Mouse (Mus musculus) small intestine, adult 2 months (tissue): ENCODE data around the gene Jph4. TPM values are rescaled to one million over a fixed set of nuclear protein-coding genes. Genes with fewer than 3 reads are reported as not detected.

Source experiments
- H3K27ac ChIP-seq: fragments of 200-500 bp; 2 replicates; pipeline ENCODE4 v1.5.1; 2012; ENCODE audit warnings: low read depth, low read length, control low read depth, inconsistent platforms; ENCODE audit not compliant: insufficient read depth
- H3K27me3 ChIP-seq: fragments of 200-500 bp; 2 replicates; pipeline ENCODE4 v1.6.1; 2012; ENCODE audit warnings: mild to moderate bottlenecking, moderate library complexity, low read length, inconsistent platforms; ENCODE audit not compliant: control insufficient read depth, insufficient read depth
- H3K36me3 ChIP-seq: fragments of 200-500 bp; 2 replicates; pipeline ENCODE4 v1.6.1; 2012; ENCODE audit warnings: mild to moderate bottlenecking, low read length, control low read depth, inconsistent platforms; ENCODE audit not compliant: control insufficient read depth, insufficient read depth
- H3K4me1 ChIP-seq: fragments of 200-500 bp; 2 replicates; pipeline ENCODE4 v1.6.1; 2012; ENCODE audit warnings: low read length, inconsistent platforms, mixed read lengths; ENCODE audit not compliant: control insufficient read depth, insufficient read depth, insufficient read length
- H3K4me3 ChIP-seq: fragments of 200-500 bp; 2 replicates; pipeline ENCODE4 v1.5.1; 2012; ENCODE audit warnings: low read depth, mild to moderate bottlenecking, control low read depth, inconsistent platforms, low read length, moderate library complexity
- CTCF ChIP-seq: fragments of 200-500 bp; IDR thresholded peaks from 2 replicates; pipeline ENCODE4 v1.5.1; 2012; ENCODE audit warnings: low read depth, mild to moderate bottlenecking, control low read depth, inconsistent platforms, low read length, moderate library complexity, mixed read lengths; ENCODE audit not compliant: insufficient replicate concordance, insufficient read length; ENCODE audit errors: extremely low read depth
- POLR2A ChIP-seq: fragments of 200-500 bp; IDR thresholded peaks from 2 replicates; pipeline ENCODE4 v1.6.1; 2012; ENCODE audit warnings: low read depth, mild to moderate bottlenecking, control low read depth, inconsistent platforms, low read length, moderate library complexity
- WGBS: fragments of 180-500 bp; shearing (Covaris S2); methylation state at CpG from one replicate; pipeline ENCODE4 v1.1.7; 2018; 5-methylcytosine and 5-hydroxymethylcytosine counted together
- polyA plus RNA-seq: library from polyadenylated mRNA; depleted of rRNA; stranded (reverse); fragments of >200 nt; gene quantifications from 2 replicates; pipeline ENCODE4 v1.2.3, GENCODE M21; 2012; rRNA removed

Jph4 gene
- 0.65 and 0.72 TPM in 2 replicates for polyA plus RNA-seq

GRCm38 (mm10) chr14:55116425-55117200 lies at the start of gene Jph4:
TSS of gene Jph4 (minus strand) at chr14:55116935.
- TF ChIP-seq CTCF (no peak), POLR2A (no peak)
- Histone ChIP-seq H3K27me3 (peaks cover 14% of the 10 kb centered on the region), H3K27ac (no peak within 1 kb of the TSS), H3K36me3 (no peaks in the 10 kb centered on the region), H3K4me3 (peak within 1 kb of the TSS; percentile 26; the same call in 1 of the 2 replicates), H3K4me1 (peaks cover 12% of the 10 kb centered on the region)
- WGBS = 33% methylated on average over 21 of the region's 21 CpGs

GRCm38 (mm10) chr14:55164172-55164806 lies 47.6 kb upstream of the Jph4 start:
- H3K36me3 ChIP-seq = no peaks in the 10 kb centered on the region
- H3K27ac ChIP-seq = peak overlapping the region; percentile 99
- H3K4me1 ChIP-seq = peaks cover 20% of the 10 kb centered on the region
- no peaks in the 10 kb centered on the region for H3K27me3 ChIP-seq
- no peak overlapping the region for H3K4me3 ChIP-seq
- 36% methylated on average over 5 of the region's 5 CpGs for WGBS
- no peak for TF ChIP-seq POLR2A
- no peak for TF ChIP-seq CTCF

GRCm38 (mm10) chr14:55162168-55162567 lies 45.4 kb upstream of the Jph4 start:
- Histone ChIP-seq H3K27me3 (no peaks in the 10 kb centered on the region), H3K36me3 (no peaks in the 10 kb centered on the region), H3K27ac (peak overlapping the region; percentile 99), H3K4me3 (no peak overlapping the region), H3K4me1 (peaks cover 19% of the 10 kb centered on the region)
- WGBS = 29% methylated on average over 4 of the region's 4 CpGs
- TF ChIP-seq POLR2A (no peak), CTCF (no peak)

DNA sequence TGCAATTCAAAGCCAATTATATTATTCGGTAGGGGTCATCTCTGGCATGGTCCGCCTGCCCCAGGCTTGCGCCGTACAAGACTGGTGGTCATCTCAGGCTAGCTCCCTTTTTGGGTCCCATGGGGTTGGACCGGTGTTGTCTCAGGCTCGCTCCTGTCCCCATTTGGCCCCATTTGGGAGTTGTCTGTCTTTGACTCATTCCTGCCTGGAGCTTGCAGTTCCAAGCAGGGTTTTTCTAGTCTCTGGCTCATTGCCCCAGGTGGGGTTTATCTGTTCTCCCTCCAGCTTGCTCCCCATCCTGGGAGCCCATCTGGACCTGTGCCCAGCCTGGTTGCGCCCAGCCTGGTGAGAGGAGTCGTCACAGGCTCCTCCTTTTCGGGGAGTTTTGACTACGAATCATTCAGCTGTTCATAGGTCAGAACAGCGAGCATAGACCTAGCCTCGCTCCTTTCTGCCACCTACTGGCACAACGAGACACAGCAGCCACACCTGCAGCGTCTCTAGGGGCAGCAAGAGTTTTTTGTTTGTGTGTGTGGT lies 44.4 kb upstream of the Jph4 start:
- peak overlapping the region; percentile 21; the same call in 1 of the 2 replicates for H3K4me3 ChIP-seq
- no peaks in the 10 kb centered on the region for H3K36me3 ChIP-seq
- WGBS = 19% methylated on average over 14 of the region's 14 CpGs
- peaks cover 19% of the 10 kb centered on the region for H3K4me1 ChIP-seq
- H3K27ac ChIP-seq = peak overlapping the region; percentile 48
- no peaks in the 10 kb centered on the region for H3K27me3 ChIP-seq
- TF ChIP-seq POLR2A = no peak
- TF ChIP-seq CTCF = peak; percentile 78; the same call in 1 of the 2 replicates

- Histone ChIP-seq H3K36me3 (no peaks in the 10 kb centered on the region), H3K27me3 (no peaks in the 10 kb centered on the region), H3K4me3 (no peak overlapping the region), H3K4me1 (peaks cover 19% of the 10 kb centered on the region), H3K27ac (no peak overlapping the region)
- TF ChIP-seq CTCF (no peak), POLR2A (no peak)
- 70% methylated on average over 10 of the region's 10 CpGs for WGBS
Observed at GRCm38 (mm10) chr14:55160251-55161071, 43.7 kb upstream of the Jph4 start.

- no peaks in the 10 kb centered on the region for H3K36me3 ChIP-seq
- peaks cover 7% of the 10 kb centered on the region for H3K4me1 ChIP-seq
- no peak overlapping the region for H3K27ac ChIP-seq
- TF ChIP-seq POLR2A (no peak), CTCF (no peak)
- 30% methylated on average over 12 of the region's 12 CpGs for WGBS
- H3K4me3 ChIP-seq = no peak overlapping the region
- no peaks in the 10 kb centered on the region for H3K27me3 ChIP-seq
Observed at GRCm38 (mm10) chr14:55157322-55158065, 40.8 kb upstream of the Jph4 start.
